Mouse (Mus musculus): Measurements from ENCODE around the gene Tcte1. TPM values are rescaled to one million over a fixed set of nuclear protein-coding genes. Genes with fewer than 3 reads are reported as not detected.

Tcte1 gene
- polyA plus RNA-seq, 1 experiment from 2014 or later = 2.9 TPM

GRCm38 (mm10) chr17:45572103-45573086 is 49.2 kb downstream of the Tcte1 start:
- Histone ChIP-seq H3K9ac (replicated peaks) (peak overlapping the region; percentile 100), H3K27me3 (replicated peaks) (no peaks in the 10 kb centered on the region), H3K9me3 (replicated peaks) (no peaks in the 10 kb centered on the region), H3K27ac (replicated peaks) (peak overlapping the region; percentile 100), H3K36me3 (peaks cover 44% of the 10 kb centered on the region), H3K4me3 (replicated peaks) (peak overlapping the region; percentile 99), H3K4me1 (peaks cover 60% of the 10 kb centered on the region), H3K4me2 (peak overlapping the region; percentile 76)
- WGBS = under 1% methylated on average over 55 of the region's 57 CpGs
- ATAC-seq (ENCODE audit: low FRiP score) = peak; percentile 49

DNA sequence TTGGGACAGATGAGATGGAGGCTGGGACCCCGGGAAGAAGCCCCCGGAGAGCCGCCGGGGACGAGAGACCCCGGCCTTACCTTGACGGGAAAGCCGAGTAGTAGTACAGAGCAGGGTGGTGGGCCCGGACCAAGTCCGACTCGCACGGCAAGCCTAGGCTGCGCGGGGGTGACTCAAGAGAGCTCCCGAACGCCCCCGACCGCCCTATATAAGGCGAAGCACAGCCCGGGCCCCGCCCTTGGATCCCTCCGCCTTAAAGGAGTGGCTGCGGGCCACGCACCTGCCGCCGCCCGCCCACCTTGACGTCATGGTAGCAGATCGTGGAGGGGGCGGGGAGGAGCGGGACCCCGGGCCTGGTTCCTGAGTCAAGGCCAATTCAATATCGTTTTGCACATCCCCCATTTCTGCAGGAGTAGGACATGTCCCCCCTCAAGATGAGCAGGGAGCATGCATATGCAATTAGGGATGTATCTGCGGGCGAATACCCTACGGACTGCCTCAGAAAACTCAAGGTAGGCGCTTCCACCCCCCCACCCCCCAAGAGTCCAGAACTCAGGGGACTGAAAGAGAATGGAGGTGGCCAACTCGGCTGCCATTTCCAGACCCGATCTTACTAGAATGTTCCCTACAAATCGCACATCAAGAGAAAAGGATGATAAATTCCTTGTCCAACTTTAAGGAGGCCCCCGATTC is 50.0 kb downstream of the Tcte1 start, which contains the start of gene Hsp90ab1:
Hsp90ab1 (minus strand) TSS at position 185 of the 693 bp plus-strand sequence.
- Histone ChIP-seq H3K27me3 (replicated peaks) (no peaks in the 10 kb centered on the region), H3K4me1 (peaks cover 53% of the 10 kb centered on the region), H3K36me3 (peaks cover 35% of the 10 kb centered on the region), H3K9me3 (replicated peaks) (no peaks in the 10 kb centered on the region), H3K4me2 (peak within 1 kb of the TSS; percentile 76), H3K27ac (replicated peaks) (peak within 1 kb of the TSS; percentile 100), H3K9ac (replicated peaks) (peak within 1 kb of the TSS; percentile 100), H3K4me3 (replicated peaks) (peak within 1 kb of the TSS; percentile 99)
- peak; percentile 89 for ATAC-seq (ENCODE audit: low FRiP score)
- WGBS = under 1% methylated on average over 41 of the region's 41 CpGs

DNA sequence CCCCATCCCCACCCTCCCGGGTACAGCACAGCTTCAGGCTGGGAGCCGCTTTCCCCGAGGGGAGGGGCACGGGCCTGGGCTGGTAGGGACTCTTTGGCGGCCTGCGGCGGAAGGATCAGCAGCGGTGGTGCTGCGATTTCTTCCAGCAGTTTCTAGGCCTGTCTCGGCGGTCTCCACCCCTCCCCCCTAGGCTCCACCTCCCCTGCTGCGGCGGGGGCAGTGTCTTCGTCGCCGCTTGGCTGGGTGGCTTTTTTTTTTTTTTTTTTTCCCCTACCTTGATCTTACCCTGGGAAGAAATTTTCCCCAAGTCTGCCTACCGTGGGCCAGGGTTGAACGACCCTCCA is 50.5 kb downstream of the Tcte1 start:
- Histone ChIP-seq H3K36me3 (peaks cover 30% of the 10 kb centered on the region), H3K4me1 (peaks cover 48% of the 10 kb centered on the region), H3K4me3 (replicated peaks) (peak overlapping the region; percentile 99), H3K27ac (replicated peaks) (peak overlapping the region; percentile 100), H3K27me3 (replicated peaks) (no peaks in the 10 kb centered on the region), H3K9me3 (replicated peaks) (no peaks in the 10 kb centered on the region), H3K9ac (replicated peaks) (peak overlapping the region; percentile 79), H3K4me2 (peak overlapping the region; percentile 76)
- WGBS = 0% methylated on average over 18 of the region's 18 CpGs
- peak; percentile 76 for ATAC-seq (ENCODE audit: low FRiP score)

GRCm38 (mm10) chr17:45574129-45574761 is 51.0 kb downstream of the Tcte1 start:
- peak overlapping the region; percentile 99 for H3K4me3 ChIP-seq (replicated peaks)
- WGBS = 2% methylated on average over 17 of the region's 17 CpGs
- peak overlapping the region; percentile 79 for H3K9ac ChIP-seq (replicated peaks)
- peaks cover 25% of the 10 kb centered on the region for H3K36me3 ChIP-seq
- H3K9me3 ChIP-seq (replicated peaks) = no peaks in the 10 kb centered on the region
- H3K27me3 ChIP-seq (replicated peaks) = no peaks in the 10 kb centered on the region
- H3K4me2 ChIP-seq = peak overlapping the region; percentile 76
- peaks cover 44% of the 10 kb centered on the region for H3K4me1 ChIP-seq
- ATAC-seq (ENCODE audit: low FRiP score) = peak; percentile 73
- H3K27ac ChIP-seq (replicated peaks) = peak overlapping the region; percentile 100

DNA sequence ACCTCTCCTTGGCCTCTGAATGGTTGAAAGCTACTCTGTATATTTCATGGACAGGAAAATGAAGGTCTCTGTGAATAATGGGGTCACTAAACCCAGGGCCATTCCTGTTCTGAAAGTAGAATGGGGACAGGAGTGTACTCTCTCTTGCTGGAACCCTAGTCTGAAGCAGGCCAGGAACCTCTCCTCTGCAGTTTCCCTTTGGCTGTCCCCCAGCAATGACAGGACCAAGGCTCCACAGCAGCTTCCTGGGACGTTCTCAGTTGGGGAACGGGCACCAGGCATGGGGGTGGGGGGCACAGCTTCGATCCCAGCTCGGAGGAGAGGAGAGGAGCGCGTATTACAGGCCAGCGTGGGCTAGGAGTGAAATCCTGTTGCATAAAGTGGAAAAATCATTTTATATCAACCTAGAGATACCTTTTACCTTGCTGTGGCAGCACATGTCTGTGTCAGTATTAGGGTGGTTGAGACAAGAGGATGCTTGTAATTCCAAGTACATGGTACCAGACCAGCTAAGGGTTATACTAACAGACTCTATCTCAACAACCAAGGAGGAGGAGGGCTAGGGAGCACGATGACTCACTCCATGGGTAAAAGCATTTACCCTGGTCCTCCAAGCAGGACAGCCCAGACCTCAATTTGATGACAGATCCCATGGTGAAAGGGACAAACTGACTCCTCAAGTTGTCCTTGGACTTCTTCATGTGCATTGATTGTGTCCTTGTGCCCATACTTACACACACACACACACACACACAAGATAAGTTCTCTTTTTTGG is 52.1 kb downstream of the Tcte1 start:
- peak overlapping the region; percentile 76 for H3K4me2 ChIP-seq
- H3K4me1 ChIP-seq = peaks cover 33% of the 10 kb centered on the region
- peak overlapping the region; percentile 100 for H3K27ac ChIP-seq (replicated peaks)
- peaks cover 14% of the 10 kb centered on the region for H3K36me3 ChIP-seq
- H3K9me3 ChIP-seq (replicated peaks) = no peaks in the 10 kb centered on the region
- WGBS = 92% methylated on average over 8 of the region's 8 CpGs
- ATAC-seq (ENCODE audit: low FRiP score) = no peak
- H3K4me3 ChIP-seq (replicated peaks) = no peak overlapping the region
- H3K9ac ChIP-seq (replicated peaks) = peak overlapping the region; percentile 79; the same call in 1 of the 2 replicates
- H3K27me3 ChIP-seq (replicated peaks) = no peaks in the 10 kb centered on the region

- Histone ChIP-seq H3K4me2 (no peak overlapping the region), H3K9ac (replicated peaks) (0 out of 2 replicates have a peak overlapping the region, but pooled peaks have one; percentile 4), H3K9me3 (replicated peaks) (no peaks in the 10 kb centered on the region), H3K4me1 (peaks cover 26% of the 10 kb centered on the region), H3K36me3 (no peaks in the 10 kb centered on the region), H3K27ac (replicated peaks) (no peak overlapping the region), H3K27me3 (replicated peaks) (no peaks in the 10 kb centered on the region), H3K4me3 (replicated peaks) (no peak overlapping the region)
- 67% methylated on average over 5 of the region's 5 CpGs for WGBS
- no peak for ATAC-seq (ENCODE audit: low FRiP score)
Measured at GRCm38 (mm10) chr17:45578242-45578641, 55.0 kb downstream of the Tcte1 start.

DNA sequence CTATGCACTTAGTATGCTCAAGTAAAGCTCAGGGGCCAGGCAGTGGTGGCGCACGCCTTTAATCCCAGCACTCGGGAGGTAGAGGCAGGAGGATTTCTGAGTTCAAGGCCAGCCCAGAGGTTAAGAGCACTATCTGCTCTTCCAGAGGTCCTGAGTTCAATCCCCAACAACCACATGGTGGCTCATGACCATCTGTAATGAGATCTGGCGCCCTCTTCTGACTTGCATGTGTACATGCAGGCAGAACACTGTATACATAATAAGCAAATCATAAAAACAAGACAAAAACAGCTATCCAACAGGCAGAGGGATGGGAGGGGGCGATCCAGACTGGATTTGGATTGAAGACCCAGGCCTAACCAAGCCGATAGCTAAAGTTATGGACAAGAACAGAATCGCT is 55.6 kb downstream of the Tcte1 start:
- no peaks in the 10 kb centered on the region for H3K27me3 ChIP-seq (replicated peaks)
- no peak overlapping the region for H3K9ac ChIP-seq (replicated peaks)
- ATAC-seq (ENCODE audit: low FRiP score) = no peak
- H3K27ac ChIP-seq (replicated peaks) = no peak overlapping the region
- H3K36me3 ChIP-seq = no peaks in the 10 kb centered on the region
- no peak overlapping the region for H3K4me3 ChIP-seq (replicated peaks)
- no peaks in the 10 kb centered on the region for H3K9me3 ChIP-seq (replicated peaks)
- WGBS = 78% methylated on average over 7 of the region's 7 CpGs
- H3K4me1 ChIP-seq = peaks cover 26% of the 10 kb centered on the region
- H3K4me2 ChIP-seq = no peak overlapping the region

DNA sequence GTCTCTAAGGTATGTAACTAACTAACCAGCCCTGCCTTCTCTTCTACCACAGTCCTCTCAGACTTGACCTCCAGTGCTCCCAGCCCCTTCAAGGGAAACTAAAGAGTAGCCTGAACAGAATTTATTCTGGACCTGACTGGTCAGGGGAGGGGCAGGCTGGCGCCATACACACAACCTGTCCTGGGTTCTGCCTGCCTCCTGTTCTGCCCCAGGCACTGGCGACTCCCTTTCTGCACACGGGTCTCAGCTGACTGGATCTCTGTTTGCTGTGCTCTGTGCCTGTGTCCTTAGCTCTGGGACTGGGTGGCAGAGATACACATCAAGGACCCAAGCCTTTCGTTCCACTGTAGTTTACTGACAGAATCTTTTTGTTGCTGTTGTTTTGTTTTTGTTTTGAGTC is 56.3 kb downstream of the Tcte1 start:
- 93% methylated on average over 4 of the region's 4 CpGs for WGBS
- no peak for ATAC-seq (ENCODE audit: low FRiP score)
- Histone ChIP-seq H3K4me2 (no peak overlapping the region), H3K9me3 (replicated peaks) (no peaks in the 10 kb centered on the region), H3K27me3 (replicated peaks) (no peaks in the 10 kb centered on the region), H3K4me3 (replicated peaks) (no peak overlapping the region), H3K36me3 (no peaks in the 10 kb centered on the region), H3K4me1 (peaks cover 26% of the 10 kb centered on the region), H3K9ac (replicated peaks) (no peak overlapping the region), H3K27ac (replicated peaks) (no peak overlapping the region)

- ATAC-seq (ENCODE audit: low FRiP score) = no peak
- WGBS = 51% methylated on average over 12 of the region's 12 CpGs
- Histone ChIP-seq H3K9ac (replicated peaks) (no peak overlapping the region), H3K27me3 (replicated peaks) (no peaks in the 10 kb centered on the region), H3K9me3 (replicated peaks) (no peaks in the 10 kb centered on the region), H3K36me3 (no peaks in the 10 kb centered on the region), H3K4me3 (replicated peaks) (no peak overlapping the region), H3K27ac (replicated peaks) (no peak overlapping the region), H3K4me2 (peak overlapping the region; percentile 9; the same call in 1 of the 2 replicates), H3K4me1 (peaks cover 24% of the 10 kb centered on the region)
Measured at GRCm38 (mm10) chr17:45580958-45581477, 57.8 kb downstream of the Tcte1 start.

DNA sequence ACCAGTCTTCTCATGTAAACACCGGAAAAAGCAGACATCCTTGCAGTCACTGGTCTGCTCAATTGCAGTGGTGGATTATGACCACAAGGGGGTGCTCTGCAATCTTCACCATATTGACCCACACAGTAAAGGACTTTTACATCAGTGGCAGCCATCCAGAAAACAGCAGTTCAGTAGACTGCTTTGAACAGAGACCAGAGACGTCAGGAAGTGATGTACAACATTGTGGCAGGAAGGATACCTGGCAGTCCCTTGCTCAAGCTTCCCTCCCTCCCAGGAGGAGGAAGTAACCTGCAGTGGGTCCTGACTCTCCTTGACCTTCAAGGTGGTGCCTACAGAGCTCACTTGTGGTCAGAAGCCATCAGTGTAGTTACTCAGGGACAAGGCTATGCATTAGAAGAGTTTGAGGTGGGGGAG is 58.3 kb downstream of the Tcte1 start:
- no peak overlapping the region for H3K4me2 ChIP-seq
- no peaks in the 10 kb centered on the region for H3K27me3 ChIP-seq (replicated peaks)
- H3K9me3 ChIP-seq (replicated peaks) = no peaks in the 10 kb centered on the region
- 11% methylated on average over 2 of the region's 2 CpGs for WGBS
- no peak overlapping the region for H3K4me3 ChIP-seq (replicated peaks)
- peaks cover 24% of the 10 kb centered on the region for H3K4me1 ChIP-seq
- H3K36me3 ChIP-seq = 0 out of 2 replicates have a peak, but pooled peaks cover 4% of the 10 kb centered on the region
- H3K9ac ChIP-seq (replicated peaks) = no peak overlapping the region
- peak; percentile 18; the same call in 1 of the 2 replicates for ATAC-seq (ENCODE audit: low FRiP score)
- no peak overlapping the region for H3K27ac ChIP-seq (replicated peaks)

All from neural tube, embryonic 15.5 days (tissue).